Mouse (Mus musculus) v-Abl transformed pro-B cells (cell line): ENCODE measurements at regions not wholly inside any gene's neighbourhood (a gene's known extent, or its start where the extent isn't known, plus 50 kb on each side); places are given as distances from the start of the nearest gene placed in this dataset.

Source experiments
- in situ Hi-C, 2 experiments: fragments of 400-800 bp; cut with MboI; formaldehyde crosslinking; loops; one replicate each; pipeline ENCODE4 v1.15.1; 2025; ENCODE audit not compliant: unreplicated experiment in 2 of 2

DNA sequence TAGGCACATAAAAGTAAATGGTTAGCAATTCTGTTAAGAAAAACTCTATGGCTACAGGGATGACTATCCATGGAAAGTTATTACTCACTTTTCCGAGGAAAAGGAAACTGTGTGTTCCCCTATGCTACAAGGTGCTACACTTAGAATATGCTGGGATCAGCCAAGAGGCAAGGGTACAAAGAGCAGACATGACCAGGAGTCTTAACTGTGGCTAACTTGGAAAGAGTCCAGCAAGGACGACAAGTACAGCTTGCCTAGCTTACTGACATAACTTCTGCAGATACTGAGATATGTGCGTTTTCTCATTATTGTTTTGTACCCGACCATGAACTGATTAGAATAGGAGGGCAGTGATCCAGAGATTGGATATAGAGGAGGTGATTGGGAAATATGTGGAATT is 296.4 kb downstream of the Gm16223 start:
- in situ Hi-C loops, result no loop called here

DNA sequence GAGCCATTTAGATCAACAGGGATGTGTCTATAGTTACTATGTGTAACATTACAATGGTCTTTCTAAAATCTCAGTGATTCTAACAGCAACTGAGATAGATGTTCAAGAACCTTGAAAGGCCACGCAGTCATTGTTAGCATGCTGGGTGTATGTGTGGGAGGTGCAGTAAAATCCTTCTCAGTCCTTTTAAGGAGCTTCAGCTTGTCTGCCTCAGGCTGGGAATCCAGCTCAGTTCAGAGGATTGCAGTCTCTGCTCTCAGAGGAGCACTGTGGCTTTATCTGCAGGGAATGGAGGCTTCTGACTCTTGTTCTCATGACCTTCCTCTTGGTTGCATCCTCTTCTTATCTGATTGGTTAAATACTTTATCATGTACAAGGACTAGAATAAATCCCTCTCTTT is 320.2 kb downstream of the Gm16223 start:
- in situ Hi-C loops, result no loop called here

DNA sequence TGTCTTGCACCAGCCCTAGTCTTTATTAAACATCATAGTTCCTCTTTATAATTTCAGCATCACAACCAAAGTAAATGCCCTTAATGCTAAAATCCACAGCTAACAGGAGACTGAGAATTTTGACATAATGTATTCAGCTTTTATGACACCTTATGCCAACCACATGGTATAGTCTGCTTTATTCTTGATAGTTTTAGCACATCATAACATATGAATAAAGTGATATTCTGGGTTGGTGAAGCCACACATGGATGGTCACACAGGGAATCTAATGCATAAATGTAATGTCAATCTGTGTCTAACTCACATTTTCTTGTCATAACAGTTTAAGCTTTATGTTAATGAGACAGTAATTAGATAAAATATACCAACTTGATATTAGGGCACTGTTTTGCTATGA is 328.9 kb downstream of the Gm16223 start:
- in situ Hi-C loops, result no loop called here

DNA sequence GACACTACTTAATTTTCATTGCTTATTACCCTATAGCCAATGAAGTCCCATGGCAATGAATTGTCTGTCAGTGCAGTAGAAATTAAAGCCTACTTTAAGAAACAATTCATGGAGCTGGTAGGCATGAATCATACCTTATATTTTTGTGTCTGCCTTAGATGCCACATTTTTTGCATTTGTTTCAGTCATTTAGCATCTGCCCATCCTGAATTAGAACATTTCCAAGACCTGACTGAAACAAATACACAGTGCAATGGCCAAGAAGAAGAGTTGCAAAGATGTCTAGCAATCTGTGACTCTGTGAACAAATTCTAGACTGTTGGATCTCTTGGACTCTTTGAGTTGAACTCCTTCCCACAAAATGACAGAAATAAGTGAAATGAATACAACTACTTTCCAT is 342.2 kb downstream of the Gm16223 start:
- in situ Hi-C loops, result loop anchor here in 1 of 2 experiments (5.0 kb wide), 1 partner anchor 952 kb away; no protein-coding TSS in a partner anchor

DNA sequence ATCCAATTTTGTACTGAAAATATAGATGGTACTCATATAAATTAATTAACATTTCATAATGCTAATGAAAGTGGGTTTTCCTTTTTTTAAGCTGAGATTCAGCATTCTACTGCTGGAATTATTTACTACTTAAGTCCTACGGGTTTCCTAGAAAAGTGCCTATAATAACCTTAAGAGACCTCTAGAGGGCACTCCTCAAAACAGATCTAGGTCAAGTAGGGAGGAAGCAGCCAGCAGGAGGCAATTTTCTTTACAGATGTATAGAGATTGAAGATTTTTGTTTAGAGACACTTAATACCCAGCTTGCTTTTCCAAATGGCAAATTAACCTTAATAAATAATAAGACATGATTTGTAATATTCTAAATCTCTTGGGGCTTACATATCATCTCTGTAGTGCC is 344.5 kb downstream of the Gm16223 start:
- in situ Hi-C loops, result loop anchor here in 1 of 2 experiments (5.0 kb wide), 1 partner anchor 950 kb away; no protein-coding TSS in a partner anchor

DNA sequence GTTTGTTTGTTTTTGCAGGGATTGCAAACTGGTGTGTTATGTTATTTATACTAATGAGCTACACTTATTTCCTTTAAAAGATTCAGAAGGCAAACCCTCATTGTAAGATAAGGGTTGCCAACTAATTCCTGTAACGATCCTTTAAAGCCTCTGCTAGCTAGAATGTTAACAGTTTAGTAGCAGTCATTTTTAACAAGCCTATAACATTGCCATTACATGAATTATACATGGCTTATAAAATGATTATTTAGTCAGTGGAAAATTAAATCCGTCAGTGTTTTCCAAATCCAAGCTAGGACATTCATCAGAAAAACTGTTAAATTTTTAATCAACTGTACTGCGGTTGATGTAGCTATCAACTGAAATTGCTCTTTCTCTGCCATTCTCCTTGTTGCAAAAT is 358.1 kb downstream of the Gm16223 start:
- in situ Hi-C loops, result no loop called here

DNA sequence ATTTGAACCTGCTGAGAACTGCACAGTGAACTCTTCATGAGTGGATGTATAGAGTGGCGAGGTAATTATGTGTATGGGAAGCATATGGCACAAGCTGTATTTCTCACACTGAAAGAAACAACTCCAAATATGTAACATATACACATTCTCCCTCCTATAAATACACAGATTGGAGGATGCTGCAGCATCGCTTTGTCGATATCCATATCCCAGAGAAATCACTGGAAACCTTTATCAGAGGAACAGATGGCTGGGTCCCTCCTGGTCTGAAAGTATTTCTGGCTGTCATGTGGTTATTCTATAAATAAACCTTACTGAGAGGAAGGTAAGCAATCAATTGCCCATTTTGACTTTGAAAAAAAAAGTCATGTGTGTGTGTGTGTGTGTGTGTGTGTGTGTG is 365.4 kb downstream of the Gm16223 start:
- in situ Hi-C loops, result no loop called here

DNA sequence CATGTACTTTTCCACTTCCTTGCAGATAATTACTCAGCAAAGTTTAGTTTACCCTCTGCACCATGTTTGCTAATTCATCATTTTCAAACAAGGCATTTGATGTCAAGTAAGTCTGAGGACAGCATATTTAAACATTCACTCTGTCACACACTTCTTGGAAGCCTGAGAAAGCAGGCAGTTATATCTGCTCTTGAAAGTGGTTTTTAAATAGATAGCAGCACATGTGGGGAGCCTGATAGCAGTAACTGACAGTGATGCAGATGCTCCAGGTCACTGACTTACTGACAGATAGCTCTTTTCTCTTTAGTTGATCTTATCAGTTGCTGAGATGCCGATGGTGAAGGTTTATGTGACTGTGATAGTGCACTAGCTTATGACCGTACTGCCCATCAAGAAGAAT is 380.9 kb downstream of the Gm16223 start:
- in situ Hi-C loops, result no loop called here

DNA sequence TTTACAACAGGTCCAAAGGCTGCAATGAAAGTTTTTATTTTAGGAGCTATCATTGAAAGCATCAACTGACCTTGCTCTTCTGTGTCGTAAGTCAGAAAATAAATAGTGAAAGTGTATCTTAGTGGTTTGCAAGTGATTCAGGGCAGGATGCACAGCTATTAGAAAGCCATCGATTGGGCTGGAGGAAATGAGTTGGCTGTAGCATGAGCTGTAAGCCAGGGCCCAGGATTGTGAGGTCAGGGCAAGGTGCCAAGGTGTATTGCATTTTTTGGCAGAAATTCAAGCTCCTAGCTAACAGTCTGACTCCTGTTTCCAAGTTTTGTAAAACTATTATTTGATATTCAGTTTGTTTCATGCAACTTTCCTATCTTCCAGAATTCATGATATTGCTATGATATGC is 381.8 kb downstream of the Gm16223 start:
- in situ Hi-C loops, result no loop called here

DNA sequence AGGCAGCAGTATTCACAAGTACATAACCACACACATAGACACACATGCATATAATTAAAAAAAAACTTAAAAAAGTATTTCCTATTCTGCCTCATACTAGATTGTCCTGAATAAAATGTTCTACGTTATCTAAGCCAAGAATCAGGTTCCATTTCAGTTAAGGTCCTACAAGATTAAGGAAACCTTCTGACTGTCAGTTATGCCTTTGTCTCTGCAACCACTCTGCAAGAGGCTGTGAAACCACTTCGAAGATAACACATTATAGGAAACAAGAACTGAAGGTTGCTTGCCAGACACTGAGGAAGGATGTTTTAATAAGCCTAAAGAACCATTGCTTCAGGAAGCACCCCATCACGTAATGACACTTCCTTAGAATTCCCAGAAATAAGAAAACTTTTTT is 385.9 kb downstream of the Gm16223 start:
- in situ Hi-C loops, result no loop called here

DNA sequence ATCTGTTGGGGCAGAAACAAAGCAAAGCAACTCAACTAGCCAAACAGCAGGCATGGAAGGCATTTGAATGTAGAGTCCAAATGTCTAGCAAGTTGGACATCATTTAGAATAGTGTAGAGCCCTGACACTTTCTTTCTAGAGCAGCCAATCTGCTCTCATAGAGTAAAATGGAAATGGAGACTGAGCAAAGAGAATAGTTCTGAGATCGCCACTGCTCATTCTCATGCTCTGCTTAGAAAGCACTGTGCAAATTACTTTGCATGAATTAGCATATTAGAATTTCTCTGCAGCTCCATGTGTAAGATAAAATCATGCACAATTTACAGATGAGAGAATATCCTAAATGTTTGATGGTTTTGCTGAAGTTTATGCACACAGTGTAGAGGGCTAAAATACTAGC is 393.4 kb downstream of the Gm16223 start:
- in situ Hi-C loops, result no loop called here

DNA sequence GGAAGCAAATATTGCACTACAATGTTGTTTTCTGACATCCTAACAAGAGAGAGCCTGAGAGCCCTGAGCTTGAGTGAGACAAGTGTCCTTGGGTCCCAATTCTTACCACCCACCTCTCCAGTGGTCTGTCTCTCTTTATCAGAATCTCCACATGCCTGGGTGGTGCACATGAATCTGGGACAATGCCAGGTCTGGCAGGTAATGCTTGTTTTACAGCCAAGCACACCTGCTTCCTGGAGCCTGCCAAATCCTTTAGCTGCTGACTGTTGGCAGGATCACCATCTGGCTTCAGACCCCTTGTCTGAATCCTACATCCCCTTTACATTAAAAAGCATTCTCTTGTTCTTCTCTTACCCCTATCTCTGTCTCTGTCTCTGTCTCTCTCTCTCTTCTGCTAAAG is 397.1 kb downstream of the Gm16223 start:
- in situ Hi-C loops, result no loop called here

DNA sequence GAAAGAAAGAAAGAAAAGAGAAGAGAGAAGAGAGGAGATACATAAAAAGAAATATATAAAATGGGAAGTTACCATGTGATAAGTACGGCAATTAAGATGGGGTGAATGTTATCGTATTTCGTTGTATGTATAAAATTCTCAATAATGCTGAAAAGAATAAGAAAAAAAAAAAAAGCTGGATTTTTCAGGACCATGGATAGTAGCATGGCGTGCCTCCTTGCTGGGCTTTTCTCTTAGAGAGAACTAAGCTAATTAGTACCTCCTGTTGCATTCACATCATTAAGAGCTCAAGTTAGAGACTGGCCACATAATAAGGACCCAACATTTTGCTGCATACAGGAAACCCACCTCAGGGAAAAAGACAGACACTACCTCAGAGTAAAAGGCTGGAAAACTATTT is 405.7 kb downstream of the Gm16223 start:
- in situ Hi-C loops, result no loop called here

DNA sequence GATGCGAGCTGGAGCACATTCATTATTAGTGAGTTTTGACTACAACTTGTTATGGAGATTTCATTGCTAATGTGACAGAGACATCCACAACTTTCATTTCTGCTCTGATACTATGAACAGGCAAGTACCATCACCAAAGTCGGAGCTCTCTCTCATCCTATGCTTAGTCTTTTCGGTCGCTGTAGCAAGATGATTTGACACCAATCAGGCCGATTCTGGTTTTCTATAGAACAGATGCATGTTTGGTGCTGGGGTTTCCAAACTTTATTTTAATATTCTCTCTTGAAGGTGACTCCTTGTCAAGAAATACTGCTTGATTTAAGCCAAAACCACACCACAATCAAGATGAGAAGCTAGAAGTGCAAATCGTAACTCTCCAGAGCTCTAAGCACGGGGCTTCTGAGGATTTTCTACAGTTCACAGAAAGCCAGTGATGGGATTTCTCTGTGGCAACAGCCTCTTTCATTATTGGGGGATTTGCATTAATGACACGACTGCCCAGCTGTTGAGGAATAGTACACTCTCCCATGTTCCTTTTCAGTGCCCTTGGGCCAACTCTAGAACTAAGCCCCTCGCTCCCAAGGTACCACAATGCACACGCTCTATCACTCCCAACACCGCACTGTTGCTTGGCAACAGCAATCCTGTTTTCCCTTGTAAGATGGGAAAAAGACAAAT is 434.5 kb downstream of the Gm16223 start:
- in situ Hi-C loops, result no loop called here

DNA sequence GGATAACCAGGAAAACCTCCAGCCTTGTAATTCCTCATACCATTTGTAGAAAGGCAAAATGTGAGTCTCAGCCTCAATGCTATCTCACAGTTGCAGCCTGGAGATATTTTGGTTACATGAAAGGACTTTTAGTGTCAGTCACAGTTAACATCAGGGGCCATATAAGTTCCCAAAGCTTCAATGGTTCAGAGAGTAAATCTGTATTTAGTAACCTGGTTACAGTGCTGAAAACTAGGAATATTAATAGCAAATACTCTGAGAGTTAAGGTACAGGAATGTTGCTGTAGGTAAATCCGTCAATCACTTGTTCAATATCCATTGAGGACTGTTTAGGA is 435.0 kb downstream of the Gm16223 start:
- in situ Hi-C loops, result no loop called here

DNA sequence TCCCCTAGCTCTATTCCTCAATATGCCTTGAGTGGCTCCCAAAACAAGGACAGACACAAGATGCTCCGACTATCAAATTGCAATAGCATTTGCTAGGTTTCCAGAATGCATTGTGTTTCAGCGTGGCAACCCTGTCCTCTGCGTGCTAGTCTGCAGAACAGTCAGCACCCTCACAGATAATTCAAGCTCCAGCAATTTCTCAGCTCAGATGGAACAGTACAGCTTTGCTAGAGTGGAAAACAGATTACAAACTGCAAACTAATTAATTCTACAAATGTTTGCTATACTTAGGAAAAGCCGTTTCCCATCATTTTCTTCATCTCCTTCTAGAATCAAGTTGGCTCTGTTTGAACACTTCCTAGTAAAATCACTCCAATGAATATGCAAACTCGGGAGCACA is 441.4 kb downstream of the Gm16223 start:
- in situ Hi-C loops, result no loop called here

DNA sequence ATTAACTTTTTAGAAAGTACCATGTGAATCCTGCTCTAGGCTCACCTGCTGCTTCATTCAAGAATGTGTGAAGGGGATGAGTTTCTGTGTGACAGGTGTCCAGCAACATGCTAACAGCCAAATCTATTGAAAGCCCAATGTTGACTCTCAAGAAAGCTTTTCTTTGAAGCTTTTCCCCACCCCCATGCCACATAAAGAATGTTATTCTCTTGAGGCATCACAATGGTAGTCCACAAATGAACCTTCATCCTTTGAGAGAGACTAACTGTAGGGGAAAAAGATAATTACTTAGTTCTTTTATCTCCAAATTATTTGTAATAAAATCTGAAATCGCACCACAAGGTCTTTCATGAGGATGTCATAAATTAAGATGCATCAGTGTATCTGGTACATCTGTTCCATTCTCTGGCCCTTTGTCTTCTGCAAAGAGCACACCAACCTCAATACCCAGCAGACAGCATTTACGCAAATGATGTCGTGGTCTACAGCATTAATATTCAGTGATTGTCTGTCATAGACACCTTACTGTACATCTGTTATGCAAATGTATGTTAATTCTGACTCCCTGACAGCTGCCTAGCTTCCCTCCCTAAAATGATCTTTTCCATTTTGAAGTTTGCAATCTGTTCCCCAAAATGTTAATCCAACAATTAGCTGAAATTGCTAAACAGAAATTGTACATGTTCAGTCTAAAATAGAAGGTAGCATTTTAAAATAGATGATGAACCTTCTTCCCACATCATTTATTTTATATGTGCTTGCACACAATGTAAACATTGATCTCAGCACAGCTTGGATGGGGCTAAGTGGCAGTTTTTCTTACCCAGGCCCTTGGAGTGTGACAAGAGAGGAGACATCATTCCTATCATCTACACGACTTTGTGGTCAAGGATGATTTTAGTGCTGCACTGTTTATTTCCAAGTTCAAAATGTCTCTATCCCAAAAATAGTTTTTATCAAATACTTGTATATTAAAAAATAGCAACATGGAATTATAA is 455.7 kb downstream of the Gm16223 start:
- in situ Hi-C loops, result no loop called here

DNA sequence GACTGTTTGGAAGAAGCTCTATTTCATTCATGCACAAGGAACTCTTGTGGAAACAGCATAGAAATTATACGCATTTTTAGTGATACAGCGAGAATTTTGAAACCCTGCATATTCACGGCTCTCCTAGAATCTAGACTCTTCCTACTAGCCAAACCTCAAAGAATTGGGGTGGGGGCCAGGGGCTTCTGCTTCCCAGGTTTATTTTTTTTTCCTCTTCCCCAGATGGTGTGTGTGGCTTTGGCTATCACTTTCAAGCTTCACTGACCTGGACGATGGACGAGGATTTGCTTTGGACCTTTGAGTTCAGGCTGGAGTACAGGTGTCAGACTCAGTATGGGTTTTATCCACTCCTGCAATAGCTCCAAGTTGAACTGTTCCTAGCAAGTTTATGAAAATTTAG is 457.7 kb downstream of the Gm16223 start:
- in situ Hi-C loops, result no loop called here

DNA sequence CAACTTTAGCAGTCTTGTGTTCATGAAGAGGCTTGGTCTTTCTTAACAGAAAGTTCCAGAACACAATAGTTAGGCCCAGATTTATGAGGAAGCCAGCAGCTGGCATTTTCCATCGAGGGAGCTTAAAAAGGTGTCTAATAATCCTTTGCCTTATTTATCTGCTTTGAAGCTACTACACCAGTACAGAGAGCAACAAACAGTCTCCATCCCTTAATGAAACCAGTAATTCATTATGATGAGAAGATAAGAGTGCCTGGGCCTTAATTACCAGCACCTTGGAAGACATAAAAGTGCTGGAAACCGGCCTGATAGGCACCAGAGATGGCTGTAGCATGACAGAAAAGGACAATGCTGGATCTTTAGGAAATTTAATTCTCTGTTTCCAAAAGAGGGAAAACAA is 492.8 kb downstream of the Gm16223 start:
- in situ Hi-C loops, result no loop called here

DNA sequence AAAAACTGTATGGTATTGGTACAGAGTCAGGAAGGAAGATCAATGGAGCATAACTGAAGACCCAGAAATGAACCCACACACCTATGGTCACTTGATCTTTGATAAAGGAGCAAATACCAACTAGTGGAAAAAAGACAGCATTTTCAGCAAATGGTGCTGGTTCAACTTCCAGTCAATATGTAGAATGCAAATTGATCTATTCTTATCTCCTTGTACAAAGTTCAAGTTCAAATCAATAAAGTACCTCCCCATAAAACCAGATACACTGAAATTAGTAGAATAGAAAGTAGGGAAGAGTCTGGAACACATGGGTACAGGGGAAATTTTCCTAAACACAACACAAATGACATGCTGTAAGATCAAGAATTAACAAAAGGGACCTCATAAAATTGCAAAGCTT is 495.6 kb downstream of the Gm16223 start:
- in situ Hi-C loops, result no loop called here

DNA sequence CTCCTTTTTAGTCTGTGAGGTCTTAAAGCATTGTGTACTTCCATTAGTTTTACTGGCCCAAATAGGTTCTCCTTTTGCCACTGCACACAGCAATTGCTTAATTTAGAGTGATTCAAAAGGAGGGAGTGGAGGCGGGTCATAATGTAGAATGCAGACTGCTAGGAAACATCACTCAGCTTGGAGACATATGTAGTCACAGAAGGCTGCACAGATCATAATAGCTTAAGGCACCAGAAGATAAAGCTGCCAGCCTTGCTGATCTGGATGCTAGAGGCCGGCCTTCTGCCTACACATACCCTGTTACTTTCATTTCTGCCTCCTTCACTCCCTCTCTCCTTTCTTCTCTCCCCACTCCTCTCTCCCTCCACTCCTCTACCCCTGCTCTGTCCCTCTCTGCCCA is 508.2 kb downstream of the Gm16223 start:
- in situ Hi-C loops, result no loop called here
